Mouse (Mus musculus): ENCODE measurements around the gene Add2.

Add2 gene

DNA sequence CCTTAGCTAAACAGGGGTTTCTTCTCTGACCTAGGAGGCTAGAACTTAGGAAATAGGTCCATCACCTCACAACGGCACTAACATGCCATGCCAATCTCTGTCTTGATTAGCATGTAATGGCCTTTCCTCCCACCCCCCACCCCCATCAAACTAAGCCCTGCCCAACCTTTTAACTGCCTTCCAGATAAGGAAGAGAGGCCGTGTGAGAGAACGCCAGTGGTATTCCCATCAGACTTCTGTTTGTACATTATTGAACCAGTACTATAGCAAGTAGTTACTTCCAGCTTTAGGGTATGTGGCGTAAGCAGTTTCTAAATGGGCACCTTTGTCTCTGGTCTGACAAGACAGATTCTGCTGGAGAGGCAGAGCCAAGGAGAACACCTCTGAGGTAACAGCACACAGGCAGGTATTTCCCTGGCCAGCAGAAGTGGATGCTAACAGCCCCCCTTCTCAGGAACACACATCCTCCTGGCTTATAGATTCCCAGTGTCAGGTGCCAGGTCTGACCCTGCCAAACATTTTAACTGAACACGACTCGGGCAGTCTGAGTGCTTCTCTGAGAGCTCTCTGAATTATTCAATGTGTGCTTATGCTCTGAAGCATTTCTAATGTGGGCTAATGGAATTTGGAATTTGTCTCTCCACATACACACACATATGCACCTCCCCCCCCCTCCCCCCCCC lies 22.2 kb downstream of the Add2 start:
- no peak for DNase-seq

DNA sequence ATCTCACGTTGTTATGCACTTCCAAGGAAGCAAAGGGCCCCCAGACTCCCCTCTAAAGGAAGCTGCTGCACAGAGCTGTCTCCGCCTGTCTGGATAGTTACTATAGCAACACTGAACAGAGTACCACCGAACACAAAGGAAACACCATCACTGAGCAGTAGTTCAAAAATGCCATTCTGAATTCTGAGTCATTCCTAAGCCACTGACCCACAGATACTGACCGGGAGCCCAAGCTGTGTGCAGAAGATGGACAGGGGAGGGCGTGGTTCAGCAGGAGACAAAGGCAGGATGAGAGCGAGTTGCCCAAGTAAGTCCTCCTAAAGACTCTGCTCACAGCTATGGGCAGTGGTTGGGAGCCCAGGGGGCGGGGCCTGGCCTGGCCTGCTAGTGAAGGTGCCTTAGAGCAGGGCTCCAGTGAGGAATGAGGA lies 23.6 kb downstream of the Add2 start:
- peak; percentile 70 for DNase-seq

DNA sequence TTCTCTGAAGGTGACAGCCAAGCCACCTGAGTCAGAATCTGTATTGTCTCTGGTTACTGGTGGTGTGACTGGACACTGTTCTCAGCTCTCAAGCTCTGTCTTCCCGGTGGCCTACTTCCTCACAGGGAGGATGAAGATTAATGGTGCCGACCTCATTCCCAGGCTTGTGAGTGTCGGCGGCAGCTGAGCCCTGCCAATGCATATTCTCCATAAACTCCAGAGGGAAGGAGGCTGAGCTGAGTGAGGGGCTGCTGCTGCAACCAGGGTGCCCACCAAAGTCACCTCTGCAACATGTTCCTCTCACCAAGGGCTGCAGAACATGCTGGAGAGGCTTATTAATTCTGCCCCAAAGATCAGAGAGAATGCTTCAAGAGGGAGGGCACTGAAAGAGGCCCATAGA lies 24.1 kb downstream of the Add2 start:
- DNase-seq, result peak; percentile 34

DNA sequence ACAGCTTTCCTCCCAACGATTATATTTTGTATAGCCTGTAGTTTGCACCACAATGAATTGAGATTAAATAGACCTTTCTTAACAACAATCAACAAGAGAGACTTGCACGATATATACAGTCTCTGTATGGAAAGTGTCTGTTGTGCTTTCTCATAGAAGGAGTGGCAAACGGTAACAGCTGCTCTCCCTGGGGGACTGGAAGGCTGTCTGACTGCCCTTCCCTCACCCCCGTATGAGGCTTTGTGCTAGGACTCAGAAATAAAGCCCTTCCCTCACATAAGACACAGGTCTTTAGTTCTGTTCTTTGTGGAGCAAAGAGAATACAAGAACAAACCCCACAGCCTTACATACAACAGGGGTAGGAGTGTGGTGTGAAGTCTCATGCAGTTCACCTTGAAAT lies 24.6 kb downstream of the Add2 start:
- peak; percentile 39 for DNase-seq

DNA sequence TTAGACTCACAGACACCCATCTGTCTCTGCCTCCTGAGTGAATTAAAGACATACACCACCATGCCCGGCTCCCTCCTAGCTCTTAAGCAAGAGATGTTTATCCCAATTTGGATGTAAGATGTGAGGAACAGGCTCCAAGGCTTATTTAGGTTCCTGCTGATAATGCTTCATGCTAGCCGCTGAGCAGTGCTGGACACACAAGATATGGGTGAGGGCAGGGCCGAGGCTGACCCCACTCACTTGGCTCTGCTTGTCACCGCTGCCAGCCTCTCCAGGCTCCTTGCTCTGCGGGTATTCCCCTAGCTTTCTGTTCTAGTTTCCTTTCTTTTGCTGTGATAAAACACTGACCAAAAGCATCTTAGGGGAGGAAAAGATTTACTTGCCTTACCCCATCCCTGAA lies 25.1 kb downstream of the Add2 start:
- DNase-seq, result no peak

DNA sequence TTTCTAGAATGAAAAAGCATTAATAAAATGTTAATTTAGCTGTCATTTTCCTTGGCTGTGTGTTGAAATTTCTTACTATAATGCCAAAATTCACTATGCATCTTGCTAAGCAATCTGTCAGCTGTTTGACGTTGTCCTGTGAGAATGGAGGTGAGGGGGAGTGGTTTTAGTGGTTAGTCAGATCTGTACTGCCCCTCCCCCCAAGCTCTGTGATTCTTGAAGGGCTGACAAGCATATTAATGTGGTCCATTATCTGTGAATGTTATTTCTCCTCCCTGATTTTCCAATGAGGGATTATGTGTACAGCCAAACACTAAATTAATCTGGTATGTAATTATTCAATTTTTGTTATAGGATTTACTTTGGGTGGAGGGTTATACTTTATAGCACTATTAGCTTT lies 30.0 kb downstream of the Add2 start:
- DNase-seq, result peak; percentile 57

DNA sequence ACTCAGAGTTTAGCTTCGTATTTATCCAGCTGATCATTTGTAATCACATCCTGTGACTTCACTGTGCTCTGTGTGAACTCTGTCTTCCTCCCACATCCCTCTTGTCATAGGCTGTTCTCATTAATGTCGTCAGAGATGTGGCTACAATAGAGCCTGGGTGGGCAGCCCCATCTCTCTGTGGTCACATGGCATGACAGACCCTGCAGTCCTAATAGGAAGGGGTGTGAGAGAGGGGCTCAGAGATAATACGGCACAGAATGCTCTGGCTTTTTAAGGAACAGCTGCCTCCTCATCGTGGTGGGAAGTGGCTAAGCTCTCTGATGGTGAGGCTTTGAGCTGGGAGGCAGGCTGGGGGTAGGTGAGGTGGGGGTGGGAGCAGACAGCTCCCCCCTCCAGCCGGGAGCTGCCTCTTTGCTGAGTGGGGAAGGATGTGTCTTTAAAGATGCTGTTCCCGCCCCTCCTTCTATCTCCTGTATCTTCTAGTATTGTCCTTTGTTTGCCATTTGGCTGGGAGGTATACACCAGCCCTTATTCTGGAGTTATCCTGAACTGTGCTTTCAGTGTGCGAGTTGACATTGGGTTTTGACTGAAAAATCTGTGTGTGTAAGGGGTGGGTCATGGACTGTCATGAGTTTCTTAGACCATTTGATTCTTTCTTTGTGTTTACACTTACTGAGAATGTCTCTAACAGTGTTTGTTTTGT lies 30.8 kb downstream of the Add2 start:
- DNase-seq, result peak; percentile 56

DNA sequence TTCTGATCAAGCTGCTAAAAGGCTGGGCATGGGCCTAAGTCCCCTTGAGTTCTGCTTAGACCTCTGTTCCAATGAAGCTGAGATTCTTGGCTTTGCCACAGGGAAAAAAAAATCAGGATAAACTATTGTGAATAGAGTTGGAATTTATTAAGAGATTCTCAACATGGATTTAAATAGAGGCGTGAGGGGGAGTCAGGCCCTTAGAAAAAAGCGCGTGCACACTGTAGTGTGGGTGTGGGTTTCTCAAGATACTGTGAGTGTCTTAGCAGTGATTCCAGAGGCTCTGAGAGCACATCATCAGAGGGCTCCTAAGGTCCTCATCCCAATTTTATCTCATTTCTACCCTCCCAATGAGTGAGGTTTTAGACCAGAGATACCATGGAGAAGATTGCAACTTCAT lies 31.7 kb downstream of the Add2 start:
- no peak for DNase-seq

DNA sequence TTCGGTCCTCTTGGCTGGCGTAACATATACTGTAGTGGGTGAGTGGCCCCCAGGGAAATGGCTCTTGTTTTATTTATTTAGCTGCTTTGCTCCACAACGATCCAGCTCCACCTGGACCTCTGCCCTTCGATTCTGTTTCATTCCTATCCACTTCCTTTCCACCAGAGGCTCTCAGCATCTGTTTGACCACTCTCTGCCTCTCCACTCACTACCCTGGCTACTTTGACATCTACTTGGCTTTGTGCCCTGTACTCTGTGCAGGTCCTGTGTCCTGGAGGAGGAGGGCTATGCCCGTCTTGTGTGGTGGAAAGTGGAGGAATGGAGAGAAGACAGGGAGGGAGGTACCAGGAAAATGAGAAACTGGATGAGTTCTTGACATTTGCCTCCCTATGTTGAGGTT lies 33.7 kb downstream of the Add2 start:
- DNase-seq, result no peak

DNA sequence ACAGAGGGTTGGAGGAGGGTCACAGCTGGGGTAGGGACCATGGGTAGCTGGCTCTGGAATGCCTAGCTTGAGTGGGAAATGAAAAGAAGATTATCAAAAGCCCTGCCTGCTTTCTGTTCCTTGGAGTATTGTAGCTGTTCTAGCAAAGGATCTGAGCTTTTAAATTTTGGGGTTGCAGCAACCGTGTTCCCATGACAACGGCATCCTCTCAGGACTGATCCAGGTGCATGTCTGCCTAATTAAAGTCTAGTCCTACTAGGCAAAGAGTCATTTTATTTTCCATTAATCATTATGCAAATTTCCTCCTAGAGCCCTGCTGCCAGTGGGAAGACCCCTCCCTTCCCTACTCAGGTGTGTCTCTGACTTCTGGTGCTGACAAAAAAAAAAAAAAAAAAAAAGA lies 34.2 kb downstream of the Add2 start:
- DNase-seq, result no peak

DNA sequence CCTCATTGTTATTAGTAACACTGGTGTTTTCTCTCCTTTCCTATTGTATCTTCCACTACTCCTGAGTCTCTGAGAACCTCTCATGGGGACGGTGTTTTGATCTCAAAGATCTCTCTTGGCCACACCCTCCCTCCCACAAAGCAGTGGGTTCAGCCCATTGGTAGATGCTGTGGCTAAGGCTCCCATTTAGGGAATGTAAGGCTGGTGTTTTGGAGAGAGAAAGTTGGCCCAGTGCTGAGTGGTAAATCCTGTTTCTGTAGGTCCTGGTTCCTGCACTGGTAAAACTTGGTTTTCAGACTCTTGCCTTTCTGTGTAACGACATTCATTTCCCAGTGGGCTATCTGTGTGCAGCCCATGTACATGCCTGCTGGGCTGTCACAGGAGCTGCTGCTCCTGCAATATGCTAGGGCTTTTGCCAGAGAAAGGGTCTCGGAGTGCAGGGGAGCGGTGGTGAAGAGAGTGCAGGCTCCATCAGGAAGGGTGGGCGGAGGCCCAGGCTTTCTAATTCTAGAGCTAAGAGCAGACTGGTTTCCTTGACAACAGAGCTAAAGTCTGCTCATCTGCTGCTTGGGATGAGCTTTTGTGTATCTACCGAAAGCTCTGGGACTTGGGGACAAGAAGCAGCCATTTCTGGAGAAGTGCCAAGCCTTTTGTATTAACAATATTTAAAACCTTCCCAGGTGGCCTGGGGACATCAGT lies 36.0 kb downstream of the Add2 start:
- peak; percentile 48 for DNase-seq

DNA sequence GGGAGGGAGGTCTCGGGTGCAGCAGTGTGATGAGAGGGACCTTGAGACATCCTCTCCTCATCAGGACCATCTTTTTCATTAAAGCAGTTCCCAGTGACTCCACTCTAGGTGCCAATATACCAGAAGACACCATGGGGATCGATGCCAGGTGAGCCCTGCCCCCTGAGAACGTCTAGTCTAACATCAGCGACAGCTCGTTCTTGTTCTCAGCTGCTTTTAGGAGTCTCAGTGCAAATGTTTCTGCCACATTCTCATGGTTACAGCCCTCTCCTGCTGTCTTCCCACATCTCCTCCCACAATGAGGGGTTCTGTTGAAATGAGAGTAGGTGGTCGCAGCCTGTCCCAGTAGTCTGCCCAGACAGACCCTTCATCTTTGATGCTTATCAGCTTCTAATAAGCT lies 38.2 kb downstream of the Add2 start:
- DNase-seq, result no peak

DNA sequence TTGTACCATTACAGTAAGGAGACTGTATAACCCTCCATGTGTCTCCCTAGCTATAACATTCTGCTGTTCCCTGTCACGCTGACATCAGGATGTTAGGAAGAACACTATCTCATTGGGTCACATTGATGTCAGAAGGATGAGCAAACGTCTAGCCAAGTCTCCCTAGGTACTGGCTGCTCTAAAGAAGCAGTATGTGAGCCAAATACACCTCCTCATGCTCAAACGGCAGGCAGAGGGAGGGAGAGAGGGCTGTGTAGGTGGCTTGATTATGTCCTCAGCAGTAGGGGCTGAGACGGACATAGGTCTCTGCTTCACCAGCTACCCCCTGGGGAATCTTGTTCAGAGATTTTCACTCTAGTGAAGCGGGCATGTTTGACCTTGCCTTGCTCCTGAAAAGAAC lies 38.7 kb downstream of the Add2 start:
- no peak for DNase-seq

DNA sequence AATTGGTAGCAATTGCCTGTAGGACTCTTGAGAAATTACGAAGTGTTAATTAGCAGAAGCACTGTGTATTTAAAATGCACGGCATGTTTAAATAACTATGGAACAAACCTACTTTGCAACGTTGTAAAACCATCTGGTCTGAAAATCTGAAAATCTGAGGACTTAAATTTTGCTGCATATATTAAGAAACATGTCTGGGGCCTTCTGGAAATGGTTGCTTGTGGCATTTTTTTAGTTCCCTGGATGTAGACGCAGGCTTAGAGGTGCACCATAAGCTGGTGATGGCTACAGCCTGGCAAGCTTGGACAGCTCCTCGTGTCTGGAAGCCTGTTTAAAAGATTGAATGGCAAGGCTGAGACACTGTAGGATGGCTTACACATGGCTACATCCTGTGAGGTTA lies 40.5 kb downstream of the Add2 start:
- DNase-seq, result no peak

DNA sequence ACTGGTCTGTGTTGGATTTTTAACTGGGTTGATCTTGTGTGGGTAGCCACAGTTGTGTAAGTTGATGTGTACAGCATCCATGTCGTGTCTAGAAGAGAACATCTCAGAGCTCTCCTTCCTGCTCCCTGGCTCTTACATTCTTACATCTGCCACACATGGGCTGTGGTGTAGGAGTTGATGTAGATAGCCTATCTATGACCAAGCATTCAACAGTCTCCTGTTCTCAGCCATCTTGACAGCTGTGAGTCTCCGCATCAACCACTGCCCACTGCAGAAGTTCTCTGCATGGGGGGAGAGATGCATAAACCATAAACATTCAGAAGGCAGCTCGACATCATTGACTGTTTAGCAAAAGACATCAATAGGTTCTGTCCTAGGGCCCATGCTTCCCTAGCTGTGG lies 41.4 kb downstream of the Add2 start:
- DNase-seq, result no peak

DNA sequence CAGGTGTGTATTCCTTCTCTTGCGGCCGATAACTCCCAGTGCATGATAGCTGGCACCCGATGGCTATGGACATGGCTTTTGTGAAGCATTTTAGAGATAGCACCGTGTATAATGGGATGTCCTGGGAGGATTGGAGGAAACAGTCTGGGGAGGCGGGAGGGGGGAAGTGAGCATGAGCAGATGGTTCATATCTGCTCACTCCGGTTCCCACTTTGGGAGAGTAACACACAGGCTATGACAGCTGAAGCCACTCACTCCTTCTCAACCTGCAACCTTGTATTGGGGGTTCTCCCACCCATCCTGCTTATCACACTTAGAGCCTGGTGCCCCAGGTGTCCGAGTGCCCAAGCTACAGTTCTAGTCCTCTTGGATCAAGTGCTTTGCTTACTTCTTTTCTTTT lies 41.8 kb downstream of the Add2 start:
- DNase-seq, result no peak

DNA sequence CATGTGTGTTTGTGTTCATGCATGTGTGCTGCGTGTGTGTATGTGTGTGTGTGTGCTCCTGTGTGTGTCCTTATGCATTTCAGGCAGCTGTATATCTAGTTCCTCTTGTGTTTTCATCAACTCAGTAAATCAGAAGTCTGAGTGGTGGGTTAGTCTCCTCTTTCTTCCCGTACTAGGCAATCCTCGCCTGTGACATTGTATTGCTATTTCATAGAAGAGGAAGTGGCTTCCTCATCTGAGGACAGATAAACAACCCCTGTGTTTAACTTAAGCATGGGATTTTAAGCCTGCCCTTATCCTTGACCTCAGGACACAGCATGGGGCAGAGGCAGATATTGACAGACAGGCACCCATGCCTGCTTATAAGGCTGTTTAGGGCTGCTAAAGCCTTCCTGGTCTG lies 45.4 kb downstream of the Add2 start:
- DNase-seq, result no peak

DNA sequence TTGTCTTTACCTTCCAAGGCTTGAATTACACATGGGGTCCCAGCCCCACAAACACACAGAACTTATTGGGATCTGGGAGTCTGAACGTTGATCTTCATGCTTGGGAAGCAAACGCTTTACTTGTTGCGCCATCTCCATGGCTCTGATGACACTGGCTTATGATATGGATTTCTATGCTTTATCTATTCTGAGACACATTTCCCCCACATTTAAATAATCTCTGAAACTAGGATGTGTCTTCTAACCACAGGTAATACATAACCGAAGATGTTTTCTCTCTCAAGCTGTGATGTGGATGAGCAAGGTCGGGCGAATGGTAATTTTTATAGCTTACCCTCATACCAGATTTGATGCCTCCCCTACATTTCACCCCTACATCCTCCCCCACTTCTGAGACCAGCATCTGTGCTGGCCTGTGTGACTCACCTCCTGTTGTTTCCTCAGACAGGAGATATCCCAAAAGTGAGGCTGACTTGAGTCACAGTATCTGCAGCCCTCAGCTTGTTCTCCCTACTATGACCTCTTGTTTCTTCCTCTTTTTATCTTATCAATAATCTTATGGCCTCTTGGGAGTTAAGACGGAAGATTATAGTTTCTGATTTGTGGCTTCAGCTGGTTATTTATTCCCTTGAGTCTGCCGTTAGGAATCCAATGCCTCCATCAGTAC lies 46.2 kb downstream of the Add2 start:
- no peak for DNase-seq

DNA sequence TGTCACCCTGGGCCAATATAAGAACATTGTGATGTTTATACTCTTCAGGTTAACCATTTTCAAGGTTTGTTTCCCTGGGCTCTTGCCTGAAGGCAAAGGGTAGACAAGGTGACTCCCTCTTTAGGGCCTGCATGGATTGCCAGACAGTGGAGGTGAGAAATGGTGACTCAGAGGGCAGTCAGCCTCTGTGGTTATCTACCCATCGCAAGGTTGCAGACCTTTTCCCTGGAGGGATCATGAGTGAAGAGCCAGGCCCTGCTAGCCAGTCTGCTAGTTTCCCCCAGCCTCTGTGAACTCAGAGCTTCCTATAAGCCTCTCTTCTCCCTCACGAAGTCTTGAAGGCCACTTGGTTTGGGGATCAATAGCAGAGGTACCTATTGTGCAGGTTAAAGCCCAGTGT lies 48.0 kb downstream of the Add2 start:
- DNase-seq, result no peak

DNA sequence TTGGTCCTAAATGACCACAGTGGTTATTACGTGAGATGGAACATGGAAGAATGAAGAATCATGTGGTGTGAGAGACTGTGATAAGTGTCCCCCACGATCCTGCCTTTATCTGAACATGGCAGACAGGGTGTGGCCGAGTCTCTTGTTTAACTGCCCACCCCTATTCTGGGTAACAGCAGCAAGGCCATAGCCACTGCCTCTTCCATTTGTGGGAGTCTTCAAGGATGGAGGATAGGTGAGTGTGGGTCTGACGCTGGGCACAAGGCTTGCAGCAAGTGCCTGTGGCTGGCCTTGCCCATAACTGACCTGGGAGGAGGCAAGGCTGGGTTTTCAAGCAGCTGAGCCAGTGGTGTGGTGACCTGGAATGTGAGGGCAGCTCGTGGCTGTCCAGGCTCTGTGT lies 49.4 kb downstream of the Add2 start:
- no peak for DNase-seq

DNA sequence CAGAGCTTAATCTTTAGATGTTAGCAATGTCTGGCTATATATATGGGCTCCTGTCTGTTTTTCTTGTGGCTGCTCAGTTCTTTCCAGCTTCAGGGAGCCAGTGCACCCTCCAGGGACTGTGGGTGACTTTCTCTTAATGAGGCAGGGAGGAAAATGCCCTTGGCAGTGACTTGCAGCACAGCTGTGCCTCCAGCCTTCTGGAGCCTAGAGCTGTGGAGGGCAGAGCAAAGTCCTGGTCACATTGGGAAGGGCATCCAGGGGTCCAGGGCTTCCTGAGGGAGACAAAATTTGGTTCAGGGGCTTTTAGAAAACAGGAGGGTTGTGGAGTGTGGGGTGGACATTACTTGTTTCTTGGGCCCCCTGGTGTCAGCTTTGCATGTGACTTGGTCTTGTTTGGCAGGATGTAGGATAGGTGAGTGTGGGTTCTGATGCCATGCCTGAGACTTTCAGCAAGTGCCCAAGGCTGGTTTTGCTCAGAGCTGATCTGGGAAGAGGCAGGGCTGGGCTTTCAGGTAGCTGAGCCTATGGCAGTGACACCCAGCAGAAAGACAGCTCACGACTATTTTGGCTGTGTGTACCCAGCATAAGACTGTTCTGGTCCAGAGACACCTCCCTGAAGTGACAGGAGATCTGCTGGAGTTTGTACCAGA lies 50.0 kb downstream of the Add2 start:
- DNase-seq, result no peak

DNA sequence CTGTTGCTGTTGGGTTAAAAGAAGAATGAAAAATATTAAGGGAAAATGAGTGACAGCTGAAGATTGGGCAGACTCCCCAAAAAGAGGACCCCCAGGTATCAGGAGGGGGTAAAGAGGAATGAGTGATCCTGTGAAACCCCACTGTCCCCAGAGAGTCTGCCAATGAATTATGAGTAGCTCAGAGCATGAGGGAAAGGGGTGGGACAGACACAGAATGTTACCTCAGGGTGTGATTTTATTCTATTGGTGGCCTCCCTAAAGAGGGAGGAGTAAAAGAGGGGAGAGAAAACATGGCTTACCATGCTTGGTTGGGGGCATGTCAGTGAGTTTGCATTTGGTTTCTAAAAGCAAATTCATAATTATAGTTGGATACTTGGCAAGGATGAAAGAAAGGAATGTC lies 50.8 kb downstream of the Add2 start:
- no peak for DNase-seq

DNA sequence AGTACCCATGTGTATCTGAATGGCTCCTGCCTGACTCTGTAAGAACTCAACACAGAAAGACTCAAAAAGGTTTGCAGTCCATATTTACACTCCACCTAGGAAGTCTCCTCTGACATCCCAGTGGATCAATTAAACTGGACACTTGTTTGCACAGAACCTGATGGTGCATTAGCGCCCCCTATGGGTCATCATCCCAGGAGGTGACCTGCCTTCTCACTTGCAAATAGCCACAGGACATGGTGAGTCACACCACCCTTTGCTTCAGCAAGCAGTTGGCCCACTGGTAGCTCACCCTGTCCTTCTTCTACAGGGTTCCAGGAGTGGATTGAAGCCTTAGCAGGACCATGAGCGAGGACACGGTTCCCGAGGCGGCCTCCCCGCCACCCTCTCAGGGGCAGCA lies 57.0 kb downstream of the Add2 start:
- DNase-seq, result peak; percentile 67
